ENCODE assay signal across 14 mouse cellular contexts in genomic region chr11:87254149-87254548, GRCm38 (mm10).
DNase-seq lines count a peak whose midpoint lies in the region; ATAC-seq and TF ChIP-seq lines count a peak whose summit lies in the region.
"Had no signal": no experiment of that assay in that cellular context is flagged by ENCODE, and none has a peak within 500 bp of the region (broad histone marks: within the 10 kb centered on the region; RNA-seq: fewer than 3 reads in every experiment).

No protein-coding gene starts in this region.

- ATAC-seq in limb, embryonic 14.5 days (ENCODE audit: low FRiP score, low read depth), result no peak
- ATAC-seq in forebrain, postnatal 0 days, result no peak

- no peak for TF ChIP-seq CTCF in forebrain, postnatal 0 days (IDR thresholded peaks at IDR 0.05; ENCODE audit: low read depth)

- no peaks in the 10 kb centered on the region for H3K36me3 ChIP-seq in limb, embryonic 14.5 days (ENCODE audit: control insufficient read depth, insufficient read depth, low read length)
- no peaks in the 10 kb centered on the region for H3K36me3 ChIP-seq in limb, embryonic 10.5 days
- no peaks in the 10 kb centered on the region for H3K36me3 ChIP-seq in forebrain, postnatal 0 days (ENCODE audit: insufficient read depth)
- H3K36me3 ChIP-seq: forebrain, embryonic 12.5 days; heart, embryonic 12.5 days had no signal

- H3K9me3 ChIP-seq in limb, embryonic 14.5 days (ENCODE audit: control insufficient read depth, low read length), result no peaks in the 10 kb centered on the region
- no peaks in the 10 kb centered on the region for H3K9me3 ChIP-seq in limb, embryonic 10.5 days (replicated peaks)
- no peaks in the 10 kb centered on the region for H3K9me3 ChIP-seq in forebrain, postnatal 0 days (ENCODE audit: low read length)
- H3K9me3 ChIP-seq: forebrain, embryonic 12.5 days; heart, embryonic 12.5 days had no signal

- DNase-seq in limb, embryonic 14.5 days (ENCODE audit: low spot score), result peak; percentile 71
- DNase-seq in limb, embryonic 10.5 days (ENCODE audit: low spot score), result no peak
- DNase-seq in B cell, adult 2 months, result peak; percentile 46 to 54
- DNase-seq in NIH3T3 (ENCODE audit: low read depth), result peak; percentile 84
- DNase-seq in mesoderm, embryonic 11.5 days (ENCODE audit: low read depth, low spot score), result peak; percentile 59
- DNase-seq in right cerebral cortex, postnatal 36 days (ENCODE audit: low spot score in 2 of 2), result no peak
- no peak for DNase-seq in forebrain, postnatal 0 days
- DNase-seq: adrenal gland, postnatal 14 days; gastrocnemius, postnatal 14 days; retina, postnatal 1 day; thymus, postnatal 25 days had no signal

- H3K27me3 ChIP-seq in limb, embryonic 14.5 days (ENCODE audit: control insufficient read depth, insufficient read depth, low read length), result no peaks in the 10 kb centered on the region
- H3K27me3 ChIP-seq in limb, embryonic 10.5 days (ENCODE audit: low read depth, poor library complexity, severe bottlenecking), result no peaks in the 10 kb centered on the region
- H3K27me3 ChIP-seq in forebrain, postnatal 0 days (ENCODE audit: insufficient read depth, low read length), result no peaks in the 10 kb centered on the region
- H3K27me3 ChIP-seq: forebrain, embryonic 12.5 days; heart, embryonic 12.5 days had no signal

- 58% methylated on average over 5 of the region's 5 CpGs for WGBS in limb, embryonic 14.5 days
- WGBS in limb, embryonic 10.5 days, result 61% methylated on average over 5 of the region's 5 CpGs
- 64% methylated on average over 5 of the region's 5 CpGs for WGBS in forebrain, postnatal 0 days

- no peak overlapping the region for H3K27ac ChIP-seq in limb, embryonic 14.5 days (replicated peaks; ENCODE audit: low read depth, low read length)
- no peak overlapping the region for H3K27ac ChIP-seq in limb, embryonic 10.5 days
- H3K27ac ChIP-seq in forebrain, postnatal 0 days (ENCODE audit: low read depth, low read length), result no peak overlapping the region
- H3K27ac ChIP-seq: forebrain, embryonic 12.5 days; macrophage had no signal

- H3K9ac ChIP-seq in limb, embryonic 14.5 days (ENCODE audit: low read depth, low read length, severe bottlenecking), result no peak overlapping the region
- H3K9ac ChIP-seq in forebrain, postnatal 0 days, result no peak overlapping the region
- H3K9ac ChIP-seq: forebrain, embryonic 12.5 days; heart, embryonic 12.5 days had no signal

- no peaks in the 10 kb centered on the region for H3K4me1 ChIP-seq in limb, embryonic 14.5 days (ENCODE audit: control insufficient read depth, insufficient read depth, low read length)
- no peaks in the 10 kb centered on the region for H3K4me1 ChIP-seq in limb, embryonic 10.5 days
- H3K4me1 ChIP-seq in forebrain, postnatal 0 days (ENCODE audit: insufficient read depth), result no peaks in the 10 kb centered on the region

- TF ChIP-seq POLR2A in limb, embryonic 14.5 days (IDR thresholded peaks at IDR 0.05; ENCODE audit: borderline replicate concordance, extremely low read depth, insufficient read depth, insufficient read length), result no peak

- no peak overlapping the region for H3K4me2 ChIP-seq in limb, embryonic 14.5 days (replicated peaks; ENCODE audit: low read depth, low read length, severe bottlenecking)
- H3K4me2 ChIP-seq in forebrain, postnatal 0 days (ENCODE audit: low read depth), result no peak overlapping the region
- H3K4me2 ChIP-seq: forebrain, embryonic 12.5 days; heart, embryonic 12.5 days had no signal

- H3K4me3 ChIP-seq in limb, embryonic 14.5 days (replicated peaks; ENCODE audit: low read length), result no peak overlapping the region
- no peak overlapping the region for H3K4me3 ChIP-seq in limb, embryonic 10.5 days
- H3K4me3 ChIP-seq in forebrain, postnatal 0 days (ENCODE audit: low read depth, low read length), result no peak overlapping the region
- H3K4me3 ChIP-seq: forebrain, embryonic 12.5 days; heart, embryonic 12.5 days had no signal

Comparison
In these comparisons a context has a peak if more than half of its experiments do, and no peak if none do; other contexts are left out.
1. DNase-seq: peak in limb, embryonic 14.5 days (single experiment), B cell, adult 2 months (2 of 2), NIH3T3 (single experiment) and mesoderm, embryonic 11.5 days (single experiment); none in limb, embryonic 10.5 days (single experiment), right cerebral cortex, postnatal 36 days (0 of 2) and forebrain, postnatal 0 days (single experiment).